ENCODE assay signal across 10 mouse cellular contexts in the genomic region with DNA sequence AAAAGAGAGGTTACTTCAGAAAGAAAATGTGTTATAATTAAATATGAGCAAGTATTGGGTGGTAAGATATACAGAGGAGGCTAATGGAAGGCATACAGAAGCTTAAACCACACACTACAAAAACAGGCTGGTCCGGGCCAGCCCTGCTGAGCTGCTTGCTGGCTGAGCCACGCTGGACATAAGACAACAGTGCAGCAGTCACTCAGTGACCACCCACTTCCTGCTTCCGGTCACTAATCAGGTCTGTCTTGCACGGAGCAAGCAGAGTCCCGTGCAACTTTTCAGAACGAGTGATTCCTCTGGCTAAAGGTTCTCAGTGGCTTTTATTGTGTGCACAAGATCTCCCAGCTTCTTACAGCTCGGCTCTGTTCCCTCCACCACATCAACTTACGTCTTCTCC.
DNase-seq lines count a peak whose midpoint lies in the region; ATAC-seq lines count a peak whose summit lies in the region.
"Had no signal": no experiment of that assay in that cellular context is flagged by ENCODE, and none has a peak within 500 bp of the region (broad histone marks: within the 10 kb centered on the region; RNA-seq: fewer than 3 reads in every experiment).

No protein-coding gene starts in this region.

- H3K9me3 ChIP-seq in intestine, embryonic 14.5 days (ENCODE audit: control insufficient read depth, low read length), result no peaks in the 10 kb centered on the region
- H3K9me3 ChIP-seq in intestine, embryonic 15.5 days, result no peaks in the 10 kb centered on the region
- no peaks in the 10 kb centered on the region for H3K9me3 ChIP-seq in heart, embryonic 14.5 days (ENCODE audit: control insufficient read depth, low read length)
- no peaks in the 10 kb centered on the region for H3K9me3 ChIP-seq in limb, embryonic 10.5 days (replicated peaks)
- H3K9me3 ChIP-seq: liver, embryonic 15.5 days had no signal

- ATAC-seq in intestine, embryonic 14.5 days (replicated peaks; ENCODE audit: low FRiP score, low TSS enrichment, low read depth), result no peak
- no peak for ATAC-seq in intestine, embryonic 15.5 days
- peak; percentile 81 for ATAC-seq in heart, embryonic 14.5 days (ENCODE audit: insufficient number of reproducible peaks, insufficient read depth, low FRiP score, low read depth)
- no peak for ATAC-seq in cerebellum, adult (ENCODE audit: insufficient number of reproducible peaks, low FRiP score, low TSS enrichment)

- H3K4me3 ChIP-seq in intestine, embryonic 14.5 days (ENCODE audit: low read depth, low read length), result no peak overlapping the region
- no peak overlapping the region for H3K4me3 ChIP-seq in intestine, embryonic 15.5 days (replicated peaks)
- H3K4me3 ChIP-seq in heart, embryonic 14.5 days (ENCODE audit: control insufficient read depth in 1 of 2, insufficient read depth in 1 of 2, low read depth in 1 of 2, low read length in 2 of 2), result peak overlapping the region; percentile 22 to 38
- H3K4me3 ChIP-seq in limb, embryonic 10.5 days, result no peak overlapping the region
- H3K4me3 ChIP-seq: liver, embryonic 15.5 days had no signal

- 44% methylated on average over 8 of the region's 8 CpGs for WGBS in intestine, embryonic 14.5 days
- 41% methylated on average over 8 of the region's 8 CpGs for WGBS in intestine, embryonic 15.5 days
- 27% methylated on average over 8 of the region's 8 CpGs for WGBS in heart, embryonic 14.5 days
- whole genome bisulfite sequencing in limb, embryonic 10.5 days, result 61% methylated on average over 8 of the region's 8 CpGs

- no peaks in the 10 kb centered on the region for H3K4me1 ChIP-seq in intestine, embryonic 14.5 days (replicated peaks; ENCODE audit: control insufficient read depth, insufficient read depth, low read length)
- 0 out of 2 replicates have a peak, but pooled peaks cover 3% of the 10 kb centered on the region for H3K4me1 ChIP-seq in intestine, embryonic 15.5 days (replicated peaks)
- H3K4me1 ChIP-seq in heart, embryonic 14.5 days (ENCODE audit: control insufficient read depth in 2 of 2, insufficient read depth in 2 of 2, low read length in 2 of 2), result peaks cover 11 to 20% of the 10 kb centered on the region in 2 experiments
- H3K4me1 ChIP-seq in limb, embryonic 10.5 days, result peaks cover 22% of the 10 kb centered on the region
- H3K4me1 ChIP-seq: liver, embryonic 15.5 days had no signal

- H3K27ac ChIP-seq in intestine, embryonic 14.5 days (ENCODE audit: low read depth), result no peak overlapping the region
- H3K27ac ChIP-seq in intestine, embryonic 15.5 days, result no peak overlapping the region
- peak overlapping the region; percentile 71 to 75 for H3K27ac ChIP-seq in heart, embryonic 14.5 days (replicated peaks in 1 of 2; ENCODE audit: control insufficient read depth in 1 of 2, insufficient read depth in 1 of 2, low read depth in 2 of 2, low read length in 2 of 2)
- H3K27ac ChIP-seq in limb, embryonic 10.5 days, result peak overlapping the region; percentile 46; the same call in 1 of the 2 replicates
- H3K27ac ChIP-seq: liver, embryonic 15.5 days had no signal

- H3K27me3 ChIP-seq in intestine, embryonic 14.5 days (replicated peaks; ENCODE audit: control insufficient read depth, insufficient read depth, low read length), result no peaks in the 10 kb centered on the region
- H3K27me3 ChIP-seq in intestine, embryonic 15.5 days (replicated peaks), result no peaks in the 10 kb centered on the region
- no peaks in the 10 kb centered on the region for H3K27me3 ChIP-seq in heart, embryonic 14.5 days (ENCODE audit: control insufficient read depth, insufficient read depth, low read length)
- no peaks in the 10 kb centered on the region for H3K27me3 ChIP-seq in limb, embryonic 10.5 days (ENCODE audit: low read depth, poor library complexity, severe bottlenecking)
- H3K27me3 ChIP-seq: liver, embryonic 15.5 days had no signal

- H3K9ac ChIP-seq in intestine, embryonic 14.5 days (ENCODE audit: low read length), result no peak overlapping the region
- no peak overlapping the region for H3K9ac ChIP-seq in intestine, embryonic 15.5 days
- H3K9ac ChIP-seq in heart, embryonic 14.5 days (ENCODE audit: low read length), result peak overlapping the region; percentile 60
- H3K9ac ChIP-seq: liver, embryonic 15.5 days had no signal

- no peaks in the 10 kb centered on the region for H3K36me3 ChIP-seq in intestine, embryonic 14.5 days (ENCODE audit: control insufficient read depth, insufficient read depth, low read length)
- no peaks in the 10 kb centered on the region for H3K36me3 ChIP-seq in intestine, embryonic 15.5 days
- no peaks in the 10 kb centered on the region for H3K36me3 ChIP-seq in heart, embryonic 14.5 days (ENCODE audit: control insufficient read depth, insufficient read depth, low read length)
- no peaks in the 10 kb centered on the region for H3K36me3 ChIP-seq in limb, embryonic 10.5 days
- H3K36me3 ChIP-seq: liver, embryonic 15.5 days had no signal

- no peak for DNase-seq in intestine, embryonic 14.5 days (ENCODE audit: low spot score)
- DNase-seq in limb, embryonic 10.5 days (ENCODE audit: low spot score), result no peak
- peak; percentile 7 to 26 for DNase-seq in lung, postnatal 4 days
- no peak for DNase-seq in adrenal gland, postnatal 10 days
- DNase-seq in urinary bladder, postnatal 4 days (ENCODE audit: low spot score in 2 of 2), result no peak
- DNase-seq: cerebellum, postnatal 14 days had no signal

- 0 out of 2 replicates have a peak overlapping the region, but pooled peaks have one; percentile 5 for H3K4me2 ChIP-seq in intestine, embryonic 14.5 days (ENCODE audit: low read length)
- H3K4me2 ChIP-seq in intestine, embryonic 15.5 days (replicated peaks), result no peak overlapping the region
- peak overlapping the region; percentile 63 for H3K4me2 ChIP-seq in heart, embryonic 14.5 days (ENCODE audit: low read length)
- H3K4me2 ChIP-seq: liver, embryonic 15.5 days had no signal

Comparison
In these comparisons a context has a peak if more than half of its experiments do, and no peak if none do; other contexts are left out.
1. DNase-seq: peak in lung, postnatal 4 days (2 of 2); none in intestine, embryonic 14.5 days (single experiment), limb, embryonic 10.5 days (single experiment), adrenal gland, postnatal 10 days (single experiment) and urinary bladder, postnatal 4 days (0 of 2).
2. H3K27ac ChIP-seq: peak in heart, embryonic 14.5 days (2 of 2) and limb, embryonic 10.5 days (single experiment); none in intestine, embryonic 14.5 days (single experiment) and intestine, embryonic 15.5 days (single experiment).
3. H3K4me3 ChIP-seq: peak in heart, embryonic 14.5 days (2 of 2); none in intestine, embryonic 14.5 days (single experiment), intestine, embryonic 15.5 days (single experiment) and limb, embryonic 10.5 days (single experiment).